Mouse (Mus musculus) liver, postnatal 0 days (tissue): Measurements from ENCODE around the gene Hist2h4.

Experiments used
- CTCF ChIP-seq: sonication (generic); IDR thresholded peaks from 2 replicates; pipeline ENCODE4 v1.5.1; 2016; ENCODE audit warnings: antibody characterized with exemption, low read depth
- EP300 ChIP-seq: IDR thresholded peaks from 2 replicates; pipeline ENCODE4 v1.6.1; 2016; ENCODE audit warnings: antibody characterized with exemption, low read depth, mild to moderate bottlenecking

DNA sequence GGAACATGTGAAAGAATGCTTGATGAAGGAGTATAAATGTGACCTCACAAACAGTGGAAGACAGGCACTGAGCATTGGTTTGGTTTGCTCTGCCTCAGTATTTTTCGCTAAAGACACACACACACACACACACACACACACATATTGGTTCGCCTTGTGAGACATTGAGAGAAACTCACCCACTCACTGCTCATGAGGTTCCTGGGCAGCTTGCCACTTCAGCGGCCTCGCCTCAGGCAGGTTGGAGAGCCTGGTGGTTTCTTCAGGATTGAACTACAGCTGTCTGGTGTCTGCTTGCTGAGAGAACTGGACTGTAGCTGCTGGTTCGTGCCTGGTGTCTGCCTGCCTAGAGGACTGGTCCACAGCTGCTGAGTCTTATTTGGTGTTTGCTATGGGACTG is 2.9 kb downstream of the Hist2h4 start:
- TF ChIP-seq EP300 (no peak), CTCF (no peak)
